Mouse (Mus musculus): Measurements from ENCODE around the gene Celf5.

Celf5 gene

GRCm38 (mm10) chr10:81481605-81482532, 640 bp downstream of the Celf5 start:
- in situ Hi-C loops (cut with MboI, MseI), result loop anchor here (10.0 kb wide), 1 partner anchor 53 kb away; no protein-coding TSS in a partner anchor

GRCm38 (mm10) chr10:81474461-81474860, 8.0 kb downstream of the Celf5 start:
- in situ Hi-C loops (cut with MboI, MseI), result no loop called here

DNA sequence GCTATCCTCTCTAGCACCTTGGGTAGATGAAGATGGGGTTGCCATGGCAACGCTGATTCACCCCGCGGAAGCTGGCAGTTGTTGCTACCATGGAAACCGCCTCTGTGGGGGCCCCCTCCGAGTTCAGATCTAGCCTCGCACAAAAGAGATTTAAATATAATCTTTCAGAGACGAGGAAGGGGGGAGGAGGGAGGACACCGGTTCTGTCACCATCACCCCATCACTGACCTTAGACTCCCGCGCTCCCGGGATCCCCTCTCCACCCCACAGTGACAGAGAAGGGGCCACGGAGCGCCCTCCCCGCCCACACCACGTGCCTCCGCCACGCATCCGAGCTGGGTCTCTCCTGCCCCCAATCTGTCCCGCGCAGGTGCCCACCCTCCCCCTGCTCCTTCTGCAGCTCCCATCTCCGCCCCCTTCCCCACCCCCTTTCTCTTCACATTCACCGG, 9.5 kb downstream of the Celf5 start:
- in situ Hi-C loops (cut with MboI, MseI), result no loop called here

DNA sequence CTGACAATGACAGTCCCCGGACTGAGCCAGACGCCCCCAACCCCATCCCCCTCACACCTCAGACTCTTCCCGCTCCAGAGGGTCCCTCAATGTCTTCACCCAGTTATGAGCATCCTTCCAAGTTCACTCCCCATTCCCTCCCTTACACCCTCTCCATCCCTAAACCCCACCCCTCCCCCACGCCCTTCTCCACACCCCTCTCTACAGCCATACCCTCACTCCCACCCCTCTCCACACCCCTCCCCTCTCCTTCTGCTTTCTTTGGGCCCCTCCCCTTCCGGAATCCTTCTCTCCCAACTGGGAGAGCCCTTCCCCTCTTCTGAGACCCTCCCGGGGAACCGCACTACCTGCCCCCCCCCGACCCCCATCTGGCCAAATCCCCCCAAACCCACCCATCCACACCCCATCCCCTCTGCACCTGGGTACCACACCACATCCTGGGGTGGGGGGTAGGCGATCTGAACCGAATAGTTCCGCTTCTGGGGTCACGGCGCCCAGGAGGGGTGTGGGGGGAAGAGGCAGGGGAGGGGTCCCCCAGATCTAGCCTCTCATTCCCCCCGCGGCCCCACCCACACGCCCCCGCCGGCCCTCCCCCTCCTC, 10.0 kb downstream of the Celf5 start:
- in situ Hi-C loops (cut with MboI, MseI), result no loop called here

GRCm38 (mm10) chr10:81470454-81470853, 12.1 kb downstream of the Celf5 start:
- in situ Hi-C loops (cut with MboI, MseI), result no loop called here

GRCm38 (mm10) chr10:81469253-81469652, 13.3 kb downstream of the Celf5 start:
- in situ Hi-C loops (cut with MboI, MseI), result no loop called here

- in situ Hi-C loops (cut with MboI, MseI), result no loop called here
Observed at GRCm38 (mm10) chr10:81467670-81468235, 14.8 kb downstream of the Celf5 start.

DNA sequence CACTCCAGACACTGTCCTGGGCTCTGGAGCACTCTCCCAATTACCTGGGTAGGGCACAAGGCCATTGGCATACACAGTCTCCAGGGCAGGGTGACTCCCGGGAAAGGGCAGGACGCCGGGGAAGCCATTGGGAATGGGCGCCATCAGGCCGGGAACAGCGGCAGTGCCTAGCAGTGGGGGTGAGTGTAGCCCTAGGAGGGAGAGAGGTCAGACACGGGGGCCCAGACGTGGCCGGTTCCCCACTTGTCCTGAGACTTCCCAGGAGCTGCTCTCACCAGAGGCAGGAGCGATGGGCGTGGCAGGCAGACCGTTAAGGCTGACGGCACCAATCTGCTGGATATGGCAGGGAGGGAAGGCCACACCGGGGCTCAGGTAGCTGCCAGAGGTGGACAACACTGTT, 15.6 kb downstream of the Celf5 start:
- in situ Hi-C loops (cut with MboI, MseI), result no loop called here

- in situ Hi-C loops (cut with MboI, MseI), result no loop called here
Observed at GRCm38 (mm10) chr10:81466066-81466465, 16.4 kb downstream of the Celf5 start.

- in situ Hi-C loops (cut with MboI, MseI), result no loop called here
Observed at GRCm38 (mm10) chr10:81465265-81465645, 17.3 kb downstream of the Celf5 start.

DNA sequence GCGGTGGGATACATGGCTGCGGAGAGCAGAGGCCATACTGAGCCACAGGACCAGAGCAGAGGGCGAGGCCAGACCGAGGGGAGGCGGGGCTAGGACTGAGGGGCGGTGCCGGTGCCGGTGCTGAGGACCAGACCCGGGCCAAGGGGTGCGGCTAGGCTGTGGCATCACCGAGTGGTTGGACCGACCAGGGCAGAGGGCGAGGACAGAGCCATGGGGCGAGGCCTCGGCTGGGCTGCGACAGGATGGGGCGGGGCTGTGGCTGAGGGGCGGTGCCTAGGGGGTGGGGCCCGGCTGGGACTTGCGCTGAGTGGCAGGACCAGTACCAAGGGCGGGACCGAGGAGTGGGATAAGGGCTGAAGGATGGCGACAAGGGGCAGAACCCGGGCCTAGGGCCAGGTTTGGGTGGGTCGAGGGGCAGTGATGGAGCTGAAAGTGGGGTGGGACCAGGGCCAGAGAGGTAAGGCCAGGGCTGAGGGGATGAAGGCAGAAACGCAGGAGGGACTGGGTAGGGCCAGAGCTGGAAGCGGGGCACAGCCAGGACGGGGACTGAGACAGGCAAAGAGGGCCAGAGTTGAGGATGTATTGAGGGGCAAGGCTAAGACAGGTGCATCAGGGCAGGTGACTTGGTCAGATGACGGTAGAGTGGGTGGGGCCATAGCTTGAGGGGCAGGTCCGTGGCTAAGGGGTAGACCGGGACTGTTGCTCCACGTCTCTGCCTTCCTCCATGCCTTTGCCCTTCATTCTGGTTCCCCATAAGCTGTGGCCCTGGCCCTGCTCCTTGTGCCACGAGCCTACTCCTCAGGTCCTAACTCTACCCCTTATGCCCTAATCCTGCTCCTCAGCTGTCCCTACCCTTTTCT, 17.9 kb downstream of the Celf5 start:
- in situ Hi-C loops (cut with MboI, MseI), result no loop called here

- in situ Hi-C loops (cut with MboI, MseI), result no loop called here
Observed at GRCm38 (mm10) chr10:81463531-81463930, 19.0 kb downstream of the Celf5 start.

DNA sequence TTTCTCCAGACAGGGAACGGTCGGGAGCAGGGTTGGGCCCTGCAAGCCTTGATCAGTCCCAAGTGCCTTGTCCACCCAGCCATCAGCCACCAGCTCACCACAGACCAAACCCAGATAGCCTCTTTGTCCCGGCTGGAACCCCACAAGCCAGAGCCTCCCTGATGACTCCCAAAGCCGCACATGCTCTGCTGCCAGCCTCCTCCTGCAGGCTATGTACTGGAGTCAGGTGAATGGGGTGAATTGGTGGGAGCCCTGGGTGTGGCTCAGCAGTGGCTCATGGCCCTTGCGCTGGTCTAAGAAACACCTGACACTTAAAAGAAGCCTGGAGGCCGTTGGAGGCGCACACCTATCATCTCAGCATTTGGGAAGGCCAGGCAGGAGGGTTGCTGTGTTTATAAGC, 19.6 kb downstream of the Celf5 start:
- in situ Hi-C loops (cut with MboI, MseI), result no loop called here

DNA sequence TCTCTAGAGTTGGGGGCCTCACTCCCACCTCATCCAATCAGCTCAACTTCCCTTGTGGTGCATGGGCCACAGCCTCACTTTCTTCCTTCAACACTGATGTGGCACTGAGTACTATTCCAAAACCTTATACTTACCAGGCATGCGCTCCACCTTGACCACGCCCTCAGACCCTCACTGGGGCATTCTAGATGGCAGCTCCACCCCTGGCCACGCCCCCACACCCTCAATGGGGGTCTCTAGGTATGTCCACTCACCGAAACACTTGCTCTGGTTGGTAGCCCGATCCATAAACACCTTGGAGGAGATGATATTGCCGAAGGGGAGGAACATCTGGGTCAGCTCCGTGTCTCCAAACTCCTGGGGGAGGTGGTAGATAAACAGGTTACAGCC, 20.1 kb downstream of the Celf5 start:
- in situ Hi-C loops (cut with MboI, MseI), result no loop called here

DNA sequence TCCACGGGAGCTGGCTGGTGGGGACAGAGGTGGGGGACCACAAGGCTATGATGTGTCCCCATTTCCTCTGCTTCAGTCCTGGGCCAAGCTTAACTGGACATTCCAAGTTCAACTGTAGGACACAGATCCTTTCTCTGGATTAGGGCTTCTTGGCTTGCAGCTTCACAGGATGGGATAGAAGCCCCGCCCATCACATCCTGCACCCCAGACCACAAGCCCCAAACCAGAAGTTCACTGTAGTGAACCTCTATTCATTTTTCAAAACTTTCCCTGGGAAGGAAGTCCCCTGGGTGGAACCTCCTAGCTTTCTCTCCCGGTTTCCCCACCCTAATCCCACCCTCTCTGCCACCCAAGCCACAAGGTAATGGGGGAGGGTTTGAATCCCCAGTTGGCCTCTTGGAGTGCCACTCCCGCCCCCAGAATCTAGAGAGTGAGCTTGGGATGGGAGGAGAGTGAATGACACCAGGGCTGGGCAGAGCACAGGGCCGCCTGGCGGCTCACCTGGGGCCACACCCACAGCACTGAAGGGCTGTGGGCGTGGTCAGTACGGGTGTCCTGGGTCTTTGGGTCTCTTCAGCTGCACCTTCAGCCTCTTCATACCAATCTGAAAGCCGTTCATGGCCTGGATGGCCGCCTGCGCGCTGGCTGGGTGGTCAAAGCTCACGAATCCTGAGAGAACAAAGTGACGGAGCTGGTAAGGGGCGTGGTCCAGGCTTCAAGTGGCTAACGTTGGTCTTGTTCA, 20.7 kb downstream of the Celf5 start:
- in situ Hi-C loops (cut with MboI, MseI), result no loop called here

DNA sequence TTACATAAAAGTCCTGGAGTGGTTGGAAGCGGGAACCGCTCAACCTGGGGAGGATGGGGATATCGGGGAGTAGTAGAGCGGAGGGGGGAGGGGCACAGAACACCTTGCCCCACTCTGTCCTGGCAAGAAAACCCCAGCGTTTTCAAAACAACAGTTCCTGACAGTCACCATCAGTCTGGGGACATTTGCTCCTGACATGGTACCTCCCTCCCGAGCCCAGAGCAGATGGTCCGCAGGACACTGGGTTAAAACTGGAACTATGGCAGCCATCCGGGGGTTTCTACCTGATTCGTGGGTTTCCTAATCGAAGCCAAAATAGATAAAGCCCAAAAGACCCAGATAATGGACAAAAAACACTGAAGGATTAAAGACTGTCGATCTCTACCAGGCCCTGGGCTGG, 21.6 kb downstream of the Celf5 start:
- in situ Hi-C loops (cut with MboI, MseI), result no loop called here

DNA sequence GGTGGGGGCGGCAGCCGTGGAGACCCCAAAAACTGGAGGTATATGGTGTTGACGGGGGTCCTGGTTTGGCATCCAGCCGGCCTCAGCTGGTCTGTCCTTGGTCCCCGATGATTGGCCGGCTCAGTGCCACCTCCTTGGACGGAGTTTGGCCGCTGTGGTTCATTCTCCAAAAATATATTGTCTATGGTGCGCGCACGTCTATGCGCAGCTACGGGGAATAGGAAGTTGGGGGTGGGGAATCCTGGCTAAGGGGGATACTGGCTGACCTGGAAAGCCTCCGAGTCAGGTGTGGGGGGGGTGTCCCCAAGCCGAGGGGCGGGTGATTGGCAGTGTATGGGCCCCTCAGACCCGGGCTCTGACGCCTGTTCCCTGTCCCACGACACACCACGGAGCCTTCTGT, 22.0 kb downstream of the Celf5 start:
- in situ Hi-C loops (cut with MboI, MseI), result no loop called here

- in situ Hi-C loops (cut with MboI, MseI), result no loop called here
Observed at GRCm38 (mm10) chr10:81459399-81459798, 23.1 kb downstream of the Celf5 start.

- in situ Hi-C loops (cut with MboI, MseI), result no loop called here
Observed at GRCm38 (mm10) chr10:81458267-81458666, 24.2 kb downstream of the Celf5 start.

GRCm38 (mm10) chr10:81457624-81458023, 24.9 kb downstream of the Celf5 start:
- in situ Hi-C loops (cut with MboI, MseI), result no loop called here

DNA sequence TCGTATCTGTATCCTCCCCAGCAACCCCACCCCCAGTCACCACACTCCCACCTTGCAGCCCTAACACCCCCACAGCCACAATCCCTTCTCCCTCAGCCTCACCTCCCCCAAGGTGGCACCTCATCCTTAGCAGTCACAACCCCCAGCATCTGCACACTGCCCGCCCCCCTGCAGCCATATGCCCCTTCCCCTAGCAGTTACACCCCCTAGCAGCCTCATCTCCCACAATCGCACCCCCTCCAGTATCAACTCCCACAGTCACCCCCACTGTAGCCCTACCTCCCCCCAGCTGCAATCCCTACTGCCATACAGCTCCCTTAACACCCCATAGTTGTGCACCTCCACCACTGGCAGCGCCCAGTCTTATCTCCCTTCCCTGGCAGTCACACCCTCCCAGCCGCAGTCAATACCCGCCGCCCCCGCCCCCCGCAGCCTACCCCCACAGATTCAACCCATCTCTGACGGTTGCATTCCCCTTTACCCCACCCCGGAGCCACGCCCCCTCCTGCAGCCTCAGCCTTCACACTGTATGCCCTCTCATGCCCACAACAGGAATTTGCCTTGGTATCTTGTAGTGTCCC, 25.4 kb downstream of the Celf5 start:
- in situ Hi-C loops (cut with MboI, MseI), result no loop called here
